19 mouse cellular contexts compared by ENCODE assay signal in the genomic region with DNA sequence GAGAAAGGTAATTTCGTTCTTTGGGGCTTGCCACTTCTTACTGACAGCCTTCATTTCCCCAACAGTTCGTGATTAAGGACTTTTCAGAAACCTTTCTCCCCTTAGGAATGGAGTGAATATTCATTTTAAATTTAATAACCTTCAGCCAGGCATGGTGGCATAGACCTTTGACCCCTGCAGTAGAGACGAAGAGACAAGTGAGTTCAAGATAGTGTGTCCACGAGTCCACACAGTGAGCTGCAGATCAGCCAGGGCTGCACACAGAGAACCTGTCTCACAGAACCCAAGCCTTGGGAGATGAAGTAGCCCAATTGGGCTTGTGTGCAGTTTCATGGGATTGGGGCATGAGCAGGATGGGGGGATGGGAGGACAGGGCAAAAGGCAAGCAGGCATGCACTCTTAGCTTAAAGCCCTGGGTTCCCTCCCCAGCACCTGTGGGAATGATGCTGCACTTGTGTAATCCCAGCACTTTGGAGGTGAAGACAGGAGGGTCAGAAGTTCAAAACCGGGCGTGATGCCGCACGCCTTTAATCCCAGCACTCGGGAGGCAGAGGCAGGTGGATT. TPM values are rescaled to one million over a fixed set of nuclear protein-coding genes. Genes with fewer than 3 reads are reported as not detected.
DNase-seq lines count a peak whose midpoint lies in the region; TF ChIP-seq lines count a peak whose summit lies in the region.
"Had no signal": no experiment of that assay in that cellular context is flagged by ENCODE, and none has a peak within 500 bp of the region (broad histone marks: within the 10 kb centered on the region; RNA-seq: fewer than 3 reads in every experiment).

No protein-coding gene starts in this region.

- WGBS in kidney, adult 2 months = 80% methylated on average over 9 of the region's 9 CpGs

- peaks cover 17% of the 10 kb centered on the region for H3K4me1 ChIP-seq in kidney, adult 2 months (ENCODE audit: control insufficient read depth, insufficient read depth, low read length)
- peaks cover 3% of the 10 kb centered on the region; the same call in 1 of the 2 replicates for H3K4me1 ChIP-seq in testis, adult 2 months (ENCODE audit: control insufficient read depth, insufficient read depth, low read length)
- no peaks in the 10 kb centered on the region; the same call in 1 of the 2 replicates for H3K4me1 ChIP-seq in embryonic fibroblast, embryonic 13.5 days (ENCODE audit: control insufficient read depth, insufficient read depth, low read length)

- no peak overlapping the region for H3K4me3 ChIP-seq in kidney, adult 2 months (ENCODE audit: insufficient read depth, low read depth, low read length)
- peak overlapping the region; percentile 100 for H3K4me3 ChIP-seq in testis, adult 2 months (ENCODE audit: control insufficient read depth, low read depth, low read length)
- H3K4me3 ChIP-seq in embryonic fibroblast, embryonic 13.5 days (ENCODE audit: insufficient read depth, low read length) = no peak overlapping the region
- H3K4me3 ChIP-seq: midbrain, embryonic 12.5 days had no signal

- peak overlapping the region; percentile 93 for H3K27ac ChIP-seq in kidney, adult 2 months (ENCODE audit: insufficient read depth, low read depth, low read length)
- H3K27ac ChIP-seq in testis, adult 2 months (ENCODE audit: control insufficient read depth, insufficient read depth, low read depth, low read length) = peak overlapping the region; percentile 61
- H3K27ac ChIP-seq in embryonic fibroblast, embryonic 13.5 days (ENCODE audit: insufficient read depth, low read length) = peak overlapping the region; percentile 87
- H3K27ac ChIP-seq: hindbrain, embryonic 13.5 days; midbrain, embryonic 12.5 days; neural tube, embryonic 15.5 days had no signal

- peak; percentile 54 for DNase-seq in kidney, adult 2 months
- no peak for DNase-seq in kidney, postnatal 4 days
- DNase-seq in testis, postnatal 10 days (ENCODE audit: low spot score) = no peak
- no peak for DNase-seq in right cerebral cortex, postnatal 36 days (ENCODE audit: low spot score in 2 of 2)
- DNase-seq in adipocyte (ENCODE audit: low spot score) = no peak
- DNase-seq: adrenal gland, adult 8-10 months; B cell, adult 2 months; cerebellum, adult 8-10 months; forebrain, postnatal 0 days; gastrocnemius, postnatal 25 days; lung, adult 2 months; lung, postnatal 14 days; right cerebral cortex, adult 18-20 months had no signal

- no peak for TF ChIP-seq CTCF in kidney, adult 2 months (conservative IDR thresholded peaks at IDR 0.05; ENCODE audit: insufficient read depth, insufficient read length, low read depth, low read length)
- no peak for TF ChIP-seq CTCF in testis, adult 2 months (IDR thresholded peaks at IDR 0.05; ENCODE audit: control insufficient read depth, insufficient read depth, insufficient replicate concordance, low read depth, low read length)
- TF ChIP-seq CTCF in embryonic fibroblast, embryonic 13.5 days (IDR thresholded peaks at IDR 0.05; ENCODE audit: borderline replicate concordance, insufficient read depth, low read length) = no peak

- no peaks in the 10 kb centered on the region for H3K27me3 ChIP-seq in kidney, adult 2 months (replicated peaks; ENCODE audit: control insufficient read depth, insufficient read depth, low read length)
- no peaks in the 10 kb centered on the region for H3K27me3 ChIP-seq in testis, adult 2 months (ENCODE audit: control insufficient read depth, insufficient read depth, low read length)
- H3K27me3 ChIP-seq: hindbrain, embryonic 13.5 days; midbrain, embryonic 12.5 days; neural tube, embryonic 15.5 days; Patski had no signal

- no peaks in the 10 kb centered on the region; the same call in 1 of the 2 replicates for H3K36me3 ChIP-seq in kidney, adult 2 months (ENCODE audit: control insufficient read depth, insufficient read depth, low read length)
- no peaks in the 10 kb centered on the region; the same call in 1 of the 2 replicates for H3K36me3 ChIP-seq in testis, adult 2 months (ENCODE audit: control insufficient read depth, insufficient read depth, low read length)

- no peak for TF ChIP-seq POLR2A in kidney, adult 2 months (IDR thresholded peaks at IDR 0.05; ENCODE audit: low read depth, low read length)
- no peak for TF ChIP-seq POLR2A in testis, adult 2 months (IDR thresholded peaks at IDR 0.05; ENCODE audit: control insufficient read depth, low read depth, low read length)
- TF ChIP-seq POLR2A in embryonic fibroblast, embryonic 13.5 days (IDR thresholded peaks at IDR 0.05; ENCODE audit: low read depth, low read length) = no peak

RNA-seq across cellular contexts. Expression of gene Mdm2, which starts 1.7 kb away (rescaled TPM):
- polyA plus RNA-seq in kidney, adult 2 months (2012; rRNA removed) = 21.9 and 22.9 TPM in 2 replicates
- polyA plus RNA-seq in testis, adult 2 months (2012; rRNA removed) = 95.4 and 99.3 TPM in 2 replicates
- polyA plus RNA-seq in embryonic fibroblast, embryonic 13.5 days (2011; ENCODE audit: insufficient read length, low read depth, missing spikeins) = 122 and 229 TPM in 2 replicates

RNA-seq across cellular contexts. Expression of gene Slc35e3, which starts 33.9 kb away (rescaled TPM):
- polyA plus RNA-seq in kidney, adult 2 months (2012; rRNA removed) = 37.1 and 39.1 TPM in 2 replicates
- polyA plus RNA-seq in testis, adult 2 months (2012; rRNA removed) = 2.3 and 2.7 TPM in 2 replicates
- polyA plus RNA-seq in embryonic fibroblast, embryonic 13.5 days (2011; ENCODE audit: insufficient read length, low read depth, missing spikeins) = 26.1 and 28.9 TPM in 2 replicates
